Mouse (Mus musculus) granulocyte monocyte progenitor cell, adult 5-6 weeks (primary cell): Measurements from ENCODE around the gene Ldha. TPM values are rescaled to one million over a fixed set of nuclear protein-coding genes. Genes with fewer than 3 reads are reported as not detected.
"Not testable (repeated sequence)": the region's sequence is repeated elsewhere in the genome, so short reads cannot be mapped to it uniquely, and the experiment has no call there.

Experiments used
- ATAC-seq: replicated peaks from 2 replicates; pipeline ENCODE4 v1.8.0; 2016; ENCODE audit warnings: mild to moderate bottlenecking, moderate TSS enrichment, inconsistent platforms; ENCODE audit not compliant: poor library complexity, severe bottlenecking
- total RNA-seq, 2 experiments: library from RNA; stranded (forward) in 1 of 2; stranded (reverse) in 1 of 2; fragments of 200-712, 200-1000 nt in 1 of 2; fragments of >200 nt in 1 of 2; fragmentation: Nextera tagmentation in 1 of 2; gene quantifications; 2 replicates each; pipeline ENCODE4 v1.2.3; 2014 to 2017

Ldha gene
- total RNA-seq (2014; fragmentation: Nextera tagmentation) (641 and 708 TPM in 2 replicates), total RNA-seq (2017) (507 and 538 TPM in 2 replicates)

GRCm38 (mm10) chr7:46840787-46841525 lies at the start of gene Ldha:
Gene Ldha, plus strand, starts transcription at chr7:46841475.
- ATAC-seq: no peak

GRCm38 (mm10) chr7:46793871-46794270 lies 47.4 kb upstream of the Ldha start:
- ATAC-seq: no peak

DNA sequence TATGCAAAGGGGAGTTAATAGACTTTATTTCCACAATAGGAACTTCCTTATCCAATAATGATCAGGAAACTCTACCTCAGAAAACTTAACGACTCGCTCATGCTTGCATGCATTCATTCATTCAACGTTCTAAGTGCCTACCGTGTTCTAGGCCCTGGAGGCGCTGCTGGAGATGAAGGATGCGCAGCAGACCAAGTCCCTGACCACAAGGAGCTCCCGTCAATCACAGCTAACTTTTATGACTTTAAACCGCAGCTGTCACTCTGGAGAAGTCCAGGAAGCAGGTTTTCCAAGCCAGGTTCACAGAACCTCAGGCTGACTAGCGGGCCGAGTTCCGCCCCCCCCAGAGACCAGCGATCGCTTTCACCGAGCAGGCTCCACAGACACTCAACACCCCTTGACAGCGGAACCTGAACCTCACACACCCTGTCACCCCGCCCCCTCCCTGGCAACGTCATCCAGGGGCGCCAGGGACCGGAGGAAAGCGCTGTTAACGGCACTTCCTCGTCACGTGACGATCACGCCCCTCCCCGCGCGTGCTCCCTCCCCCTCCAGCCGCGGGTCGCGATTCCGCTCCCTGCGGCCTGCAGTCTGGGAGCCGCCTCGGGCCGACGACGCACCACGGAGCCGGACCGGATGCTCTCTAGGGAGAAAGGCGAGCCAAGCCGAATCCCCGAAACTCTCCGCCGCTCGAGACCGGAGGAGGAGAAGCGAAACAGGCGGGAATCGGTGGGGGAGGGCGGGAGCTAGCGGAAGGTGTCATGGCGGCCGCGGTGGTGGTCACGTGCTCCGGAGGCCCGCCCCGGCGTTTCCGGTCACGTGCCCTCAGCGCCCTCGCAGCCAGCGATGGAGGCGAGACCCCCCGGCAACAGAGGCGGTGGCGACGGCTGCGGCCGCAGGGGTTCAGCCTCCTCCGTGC lies 45.7 kb upstream of the Ldha start, which contains the start of the genes Hps5 and Gtf2h1:
Hps5 (minus strand) TSS at position 778 of the 919 bp plus-strand sequence.
Gtf2h1 (plus strand) TSS at position 817 of the 919 bp plus-strand sequence.
- peak; percentile 95 for ATAC-seq

DNA sequence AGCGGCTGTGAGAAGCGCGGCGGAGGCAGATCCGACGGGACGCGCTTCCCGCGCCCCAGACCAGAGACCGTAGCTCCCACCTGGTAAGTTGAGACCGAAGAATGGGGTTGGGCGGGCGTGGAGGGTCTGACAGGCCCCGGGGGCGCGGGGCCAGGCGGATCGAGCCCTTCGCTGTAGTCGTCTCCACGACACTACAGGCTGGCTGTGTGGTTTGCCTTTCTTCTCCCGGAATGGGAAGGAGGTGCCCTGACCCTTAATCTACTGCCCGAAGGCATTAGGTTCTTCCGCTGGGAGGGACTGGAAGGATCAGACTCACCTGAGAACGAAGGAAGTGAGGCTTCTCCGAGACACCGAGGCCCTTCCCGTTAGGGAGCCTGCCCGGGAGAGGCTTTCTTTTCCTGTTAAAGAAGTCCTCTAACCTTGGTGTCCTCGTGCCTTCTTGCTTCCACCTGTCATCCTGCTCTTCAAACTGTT lies 45.0 kb upstream of the Ldha start:
- ATAC-seq: 0 out of 2 replicates have a peak, but pooled peaks have one; percentile 0

DNA sequence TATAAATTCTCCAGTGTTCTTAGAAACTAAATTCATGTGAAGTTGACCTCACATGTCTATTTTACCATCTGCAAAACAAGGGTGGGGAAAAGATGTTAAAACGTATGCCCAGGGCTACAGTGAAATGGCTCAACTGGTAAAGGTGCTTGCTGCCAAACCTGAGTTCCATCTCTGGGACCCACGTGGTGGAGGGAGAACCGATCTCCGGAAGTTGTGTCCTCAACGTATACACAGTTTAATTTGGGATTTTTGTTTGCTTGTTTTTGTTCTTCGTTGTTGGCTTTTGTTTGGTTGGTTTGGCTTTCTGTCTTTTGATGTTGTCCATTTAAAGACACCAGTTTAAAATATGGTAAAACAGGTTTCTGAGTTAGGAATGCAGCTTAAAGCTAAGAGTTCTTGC lies 44.5 kb upstream of the Ldha start:
- no peak for ATAC-seq

GRCm38 (mm10) chr7:46810325-46810724 lies 30.9 kb upstream of the Ldha start:
- ATAC-seq: peak; percentile 88

- ATAC-seq: no peak
Observed at GRCm38 (mm10) chr7:46814012-46814411, 27.3 kb upstream of the Ldha start.

- not testable (repeated sequence) for ATAC-seq
Observed at GRCm38 (mm10) chr7:46820876-46821632, 20.2 kb upstream of the Ldha start.

GRCm38 (mm10) chr7:46827046-46827802 lies 14.1 kb upstream of the Ldha start:
- ATAC-seq: no peak

DNA sequence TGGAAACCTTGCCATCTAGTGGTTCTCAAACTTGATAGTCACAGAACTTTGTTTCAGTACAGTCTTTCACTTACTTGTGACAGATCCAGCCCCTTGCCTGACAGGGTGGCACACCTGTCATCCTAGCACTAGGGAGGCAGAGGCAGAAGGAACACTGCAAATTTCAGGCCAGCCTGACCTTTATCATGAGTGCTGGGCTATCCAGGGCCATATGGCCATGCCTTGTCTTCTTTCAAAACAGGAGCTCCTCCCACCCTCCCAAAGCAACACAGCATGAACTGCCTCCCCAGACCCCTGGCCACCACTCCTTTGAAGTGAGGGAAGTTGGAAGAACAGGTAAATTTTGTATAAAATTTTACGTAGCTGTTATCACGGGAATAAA lies 13.5 kb upstream of the Ldha start:
- no peak for ATAC-seq

DNA sequence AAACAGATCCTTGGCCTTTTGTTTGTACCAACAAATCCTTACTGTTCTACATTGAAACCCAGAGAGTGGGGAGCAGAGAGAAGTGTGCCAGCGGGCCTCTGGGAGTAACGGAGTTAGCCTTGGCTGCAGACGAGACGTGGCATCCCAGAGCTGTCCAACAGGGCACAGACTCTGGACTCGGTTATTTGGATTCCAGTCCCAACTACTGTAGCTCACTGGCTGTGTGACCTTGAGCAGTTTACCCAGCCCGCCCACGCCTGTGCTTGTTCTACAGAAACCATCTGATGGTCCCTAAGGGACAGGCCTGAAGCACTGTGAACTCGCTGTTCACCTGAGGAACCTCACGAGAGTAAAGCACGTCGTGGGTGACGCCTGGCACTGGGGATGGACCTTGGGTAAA lies 11.4 kb upstream of the Ldha start:
- no peak for ATAC-seq

GRCm38 (mm10) chr7:46830799-46831590 lies 10.3 kb upstream of the Ldha start:
- ATAC-seq: peak; percentile 62

GRCm38 (mm10) chr7:46831693-46832092 lies 9.6 kb upstream of the Ldha start:
- ATAC-seq: no peak

GRCm38 (mm10) chr7:46832112-46832810 lies 9.0 kb upstream of the Ldha start:
- ATAC-seq: not testable (repeated sequence)

- ATAC-seq: peak; percentile 71
Observed at GRCm38 (mm10) chr7:46833266-46833665, 8.0 kb upstream of the Ldha start.

DNA sequence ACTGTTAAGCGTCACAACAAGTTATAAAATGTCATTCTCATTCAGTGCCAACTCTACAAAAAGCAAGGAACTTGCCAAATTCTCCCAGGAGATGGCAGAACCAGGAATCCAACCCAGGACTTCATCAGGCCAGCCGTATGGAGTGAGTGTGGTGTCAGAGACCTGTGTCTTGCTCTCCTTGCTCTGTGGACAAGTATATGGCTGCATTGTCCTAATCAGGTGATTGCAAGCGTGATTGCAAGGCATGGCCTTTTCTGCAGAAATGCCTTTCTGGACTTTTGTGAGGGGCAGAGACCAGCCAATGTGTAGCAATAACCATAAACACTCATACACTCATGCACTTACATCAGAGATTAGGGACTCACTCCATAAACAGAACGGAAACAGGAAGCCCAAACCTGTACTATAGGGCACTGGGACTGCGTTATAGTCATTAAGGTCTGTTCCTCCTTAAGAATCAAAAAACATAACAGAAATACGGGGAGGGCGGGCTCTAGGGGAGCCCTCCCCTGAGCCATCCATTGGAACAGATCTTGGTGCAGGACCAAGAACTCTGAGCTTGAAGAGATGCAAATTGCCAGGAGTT lies 7.5 kb upstream of the Ldha start:
- peak; percentile 66 for ATAC-seq

- ATAC-seq: no peak
Observed at GRCm38 (mm10) chr7:46834994-46835610, 6.2 kb upstream of the Ldha start.
